Mouse (Mus musculus) midbrain, embryonic 15.5 days (tissue): ENCODE data around the gene Il2rg. TPM values are rescaled to one million over a fixed set of nuclear protein-coding genes. Genes with fewer than 3 reads are reported as not detected.

Experiments
- ATAC-seq: fragments of 200-750 bp; cut with Nextera tagmentation; replicated peaks from 2 replicates; pipeline ENCODE4 v1.8.0; 2017; ENCODE audit warnings: moderate TSS enrichment
- H3K27ac ChIP-seq: fragments of 300-500 bp; sonication (generic); 2 replicates; pipeline ENCODE4 v1.5.1; 2015; ENCODE audit warnings: mild to moderate bottlenecking, inconsistent platforms
- H3K27me3 ChIP-seq: fragments of 300-500 bp; sonication (generic); replicated peaks from 2 replicates; pipeline ENCODE4 v1.6.1; 2015; ENCODE audit warnings: inconsistent platforms
- H3K36me3 ChIP-seq: fragments of 300-500 bp; sonication (generic); replicated peaks from 2 replicates; pipeline ENCODE4 v1.6.1; 2015; ENCODE audit warnings: inconsistent platforms
- H3K4me1 ChIP-seq: fragments of 300-500 bp; sonication (generic); 2 replicates; pipeline ENCODE4 v1.6.1; 2015; ENCODE audit warnings: inconsistent platforms
- H3K4me2 ChIP-seq: fragments of 300-500 bp; sonication (generic); 2 replicates; pipeline ENCODE4 v1.6.1; 2015; ENCODE audit warnings: inconsistent platforms, mild to moderate bottlenecking, moderate library complexity
- H3K4me3 ChIP-seq: fragments of 300-500 bp; sonication (generic); 2 replicates; pipeline ENCODE4 v1.5.1; 2015; ENCODE audit warnings: mild to moderate bottlenecking, inconsistent platforms
- H3K9ac ChIP-seq: fragments of 300-500 bp; sonication (generic); 2 replicates; pipeline ENCODE4 v1.6.1; 2015; ENCODE audit warnings: mild to moderate bottlenecking, inconsistent platforms
- H3K9me3 ChIP-seq: fragments of 300-500 bp; sonication (generic); 2 replicates; pipeline ENCODE4 v1.6.1; 2016; ENCODE audit warnings: inconsistent platforms
- WGBS: fragments of 180-500 bp; shearing (Covaris S2); methylation state at CpG from one replicate; pipeline ENCODE4 v1.1.7; 2015; ENCODE audit warnings: mixed read lengths; 5-methylcytosine and 5-hydroxymethylcytosine counted together
- polyA plus RNA-seq: library from polyadenylated mRNA; unstranded; fragments of >200 nt; fragmentation: Nextera tagmentation; extraction: Ambion mirVana; gene quantifications from 2 replicates; pipeline ENCODE4 v1.2.1, GENCODE M21; 2015

Il2rg gene
- 6.7 and 7.2 TPM in 2 replicates for polyA plus RNA-seq

DNA sequence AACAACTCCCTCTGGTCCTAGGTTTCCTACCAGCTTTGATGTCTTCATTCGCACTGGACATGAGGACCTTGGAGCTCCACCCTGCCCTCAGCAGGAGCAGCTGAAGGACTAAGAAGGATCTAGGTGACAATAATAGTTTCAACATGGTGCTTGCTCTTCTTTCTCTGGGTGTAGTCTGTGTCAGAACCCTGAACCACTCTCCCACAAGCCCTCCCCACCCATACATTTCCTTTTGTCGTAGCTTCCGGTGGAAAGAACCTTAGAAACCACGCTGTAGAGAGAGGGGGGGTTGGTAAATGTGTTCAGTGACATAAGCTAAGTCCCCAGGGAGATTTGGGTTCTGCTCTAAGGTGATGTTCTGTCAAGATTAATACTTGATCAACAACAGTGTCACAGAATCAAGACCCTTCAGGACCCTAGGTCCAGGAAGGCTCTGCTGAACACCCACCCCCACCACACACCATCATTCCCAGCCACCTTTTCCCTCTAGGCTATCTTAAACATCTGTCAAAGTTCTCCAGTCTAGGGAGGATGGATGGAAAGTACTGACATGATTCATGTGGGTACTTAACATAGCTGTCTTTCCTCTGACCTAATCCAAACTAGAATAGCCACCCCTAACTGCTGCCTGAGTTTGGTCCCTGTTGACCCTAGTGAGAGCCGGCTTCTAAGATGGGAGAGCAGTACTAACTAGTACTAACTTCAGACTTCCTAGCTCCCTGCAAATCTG lies at the start of gene Il2rg:
Il2rg (minus strand) TSS at position 231 of the 730 bp plus-strand sequence.
- H3K9ac ChIP-seq: no peak within 1 kb of the TSS
- no peaks in the 10 kb centered on the region; the same call in 1 of the 2 replicates for H3K27me3 ChIP-seq
- ATAC-seq: no peak
- H3K4me2 ChIP-seq: no peak within 1 kb of the TSS
- 79% methylated on average over 4 of the region's 5 CpGs for WGBS
- no peaks in the 10 kb centered on the region for H3K36me3 ChIP-seq
- H3K27ac ChIP-seq: no peak within 1 kb of the TSS
- H3K4me3 ChIP-seq: no peak within 1 kb of the TSS
- H3K9me3 ChIP-seq: no peaks in the 10 kb centered on the region
- H3K4me1 ChIP-seq: no peaks in the 10 kb centered on the region

DNA sequence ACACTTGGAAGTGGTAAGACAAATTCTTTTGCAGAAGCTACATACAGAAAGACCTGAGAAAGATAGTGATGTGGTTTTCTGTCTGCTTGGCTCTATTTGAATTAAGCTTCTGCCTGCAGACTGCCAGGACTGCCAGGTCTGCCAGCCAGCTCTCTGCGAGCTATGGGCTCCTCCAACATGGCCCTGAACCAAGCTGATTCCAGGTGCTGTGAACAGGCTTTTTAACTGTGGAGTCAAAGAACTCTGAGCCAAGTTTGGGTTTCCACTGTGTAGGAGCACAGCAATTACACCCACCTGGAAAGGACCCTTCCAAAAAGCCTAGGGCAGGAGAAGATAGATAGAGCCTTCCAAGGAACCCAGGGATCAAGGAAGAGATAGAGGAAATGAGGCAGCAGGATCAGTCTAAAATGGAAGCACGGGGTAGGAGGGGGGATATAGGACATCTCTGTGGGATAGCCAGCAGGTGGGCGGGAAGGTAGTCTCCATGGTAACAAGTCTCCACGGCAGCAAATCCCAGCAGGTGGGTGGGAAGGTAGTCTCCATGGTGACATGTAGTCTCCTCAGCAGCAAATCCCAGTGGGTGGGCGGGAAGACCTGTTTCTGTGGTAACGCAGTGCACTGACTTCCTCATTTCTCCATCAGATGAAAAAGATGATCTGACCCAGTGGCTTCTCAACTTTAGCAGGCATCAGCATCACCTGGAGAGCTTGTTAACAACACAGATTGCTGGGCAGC lies 45.7 kb upstream of the Il2rg start:
- 0 out of 2 replicates have a peak, but pooled peaks cover 5% of the 10 kb centered on the region for H3K36me3 ChIP-seq

DNA sequence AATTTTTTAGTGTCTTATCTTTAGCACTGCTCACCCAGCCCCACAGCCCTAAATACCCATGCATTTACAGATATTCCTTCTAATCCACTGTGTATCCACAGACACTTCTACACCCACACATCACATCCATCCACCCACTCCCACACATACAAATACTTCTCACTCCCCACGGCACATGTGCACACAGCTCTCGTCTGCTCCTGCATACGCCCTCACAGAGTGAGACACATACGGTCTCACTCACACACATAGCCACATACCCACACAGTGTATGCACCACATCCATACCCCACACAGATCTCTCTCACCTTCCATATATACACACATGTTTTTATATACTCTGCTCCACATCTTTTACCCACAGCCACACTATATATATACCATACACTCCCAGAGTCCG lies 41.2 kb upstream of the Il2rg start:
- ATAC-seq: no peak
- H3K27ac ChIP-seq: no peak overlapping the region
- WGBS: 92% methylated on average over 5 of the region's 5 CpGs
- H3K27me3 ChIP-seq: no peaks in the 10 kb centered on the region
- H3K4me2 ChIP-seq: no peak overlapping the region
- H3K9me3 ChIP-seq: no peaks in the 10 kb centered on the region
- no peak overlapping the region for H3K4me3 ChIP-seq
- peaks cover 15% of the 10 kb centered on the region for H3K4me1 ChIP-seq
- no peaks in the 10 kb centered on the region; the same call in 1 of the 2 replicates for H3K36me3 ChIP-seq
- H3K9ac ChIP-seq: no peak overlapping the region

More for the DNA sequence above, 45.7 kb upstream of the Il2rg start:
- H3K27ac ChIP-seq: peak overlapping the region; percentile 60
- H3K4me1 ChIP-seq: 0 out of 2 replicates have a peak, but pooled peaks cover 11% of the 10 kb centered on the region
- H3K4me2 ChIP-seq: no peak overlapping the region
- no peaks in the 10 kb centered on the region for H3K27me3 ChIP-seq
- peak; percentile 92 for ATAC-seq
- 22% methylated on average over 6 of the region's 6 CpGs for WGBS
- no peaks in the 10 kb centered on the region for H3K9me3 ChIP-seq
- H3K9ac ChIP-seq: no peak overlapping the region
- H3K4me3 ChIP-seq: no peak overlapping the region

DNA sequence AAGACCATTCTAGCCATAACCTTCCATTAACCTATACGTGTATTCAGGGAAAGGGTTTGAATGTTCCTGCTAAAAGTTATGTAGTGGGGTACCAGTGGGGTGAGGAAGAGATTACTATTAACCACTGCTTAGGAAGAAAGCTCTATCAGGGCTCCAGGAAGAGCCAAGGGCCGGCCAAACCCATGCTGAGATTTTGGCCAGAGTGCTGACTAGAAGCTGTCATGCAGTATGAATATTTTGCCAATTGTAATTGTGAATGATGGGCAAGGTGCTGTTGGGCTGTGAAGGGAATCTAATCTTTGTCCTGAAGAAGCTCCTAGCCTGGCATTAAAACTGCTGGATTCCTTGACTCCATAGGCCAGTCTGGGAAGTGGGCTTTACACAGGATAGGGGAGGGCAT lies 36.6 kb upstream of the Il2rg start:
- Histone ChIP-seq H3K4me2 (no peak overlapping the region), H3K9ac (no peak overlapping the region), H3K27ac (no peak overlapping the region), H3K27me3 (no peaks in the 10 kb centered on the region), H3K9me3 (no peaks in the 10 kb centered on the region), H3K4me1 (peaks cover 38% of the 10 kb centered on the region), H3K4me3 (no peak overlapping the region), H3K36me3 (no peaks in the 10 kb centered on the region; the same call in 1 of the 2 replicates)
- WGBS: 28% methylated on average over 2 of the region's 2 CpGs
- no peak for ATAC-seq

DNA sequence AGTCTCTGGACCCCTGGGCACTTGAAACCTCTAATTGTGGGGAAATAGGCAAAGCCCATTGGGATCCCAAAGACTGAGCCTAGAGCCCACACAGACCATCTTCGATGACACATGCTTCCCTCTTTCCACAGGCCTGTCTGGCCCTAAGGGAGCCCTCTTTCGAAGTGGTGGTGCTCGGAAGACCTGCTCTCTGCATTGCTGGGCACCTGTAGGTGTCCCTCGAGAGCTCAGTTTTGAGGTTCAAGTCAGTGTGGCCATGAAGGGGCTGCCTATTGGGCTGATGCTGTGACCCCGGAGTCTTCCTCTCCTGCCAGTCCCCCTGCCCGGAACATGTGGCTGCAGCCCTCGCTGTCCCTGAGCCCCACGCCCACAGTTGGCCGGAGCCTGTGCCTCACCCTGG lies 33.6 kb upstream of the Il2rg start:
- Histone ChIP-seq H3K9me3 (no peaks in the 10 kb centered on the region), H3K4me2 (peak overlapping the region; percentile 57), H3K4me3 (peak overlapping the region; percentile 55), H3K27ac (0 out of 2 replicates have a peak overlapping the region, but pooled peaks have one; percentile 89), H3K9ac (peak overlapping the region; percentile 35), H3K4me1 (peaks cover 38% of the 10 kb centered on the region), H3K27me3 (no peaks in the 10 kb centered on the region), H3K36me3 (no peaks in the 10 kb centered on the region)
- 49% methylated on average over 9 of the region's 9 CpGs for WGBS
- no peak for ATAC-seq

DNA sequence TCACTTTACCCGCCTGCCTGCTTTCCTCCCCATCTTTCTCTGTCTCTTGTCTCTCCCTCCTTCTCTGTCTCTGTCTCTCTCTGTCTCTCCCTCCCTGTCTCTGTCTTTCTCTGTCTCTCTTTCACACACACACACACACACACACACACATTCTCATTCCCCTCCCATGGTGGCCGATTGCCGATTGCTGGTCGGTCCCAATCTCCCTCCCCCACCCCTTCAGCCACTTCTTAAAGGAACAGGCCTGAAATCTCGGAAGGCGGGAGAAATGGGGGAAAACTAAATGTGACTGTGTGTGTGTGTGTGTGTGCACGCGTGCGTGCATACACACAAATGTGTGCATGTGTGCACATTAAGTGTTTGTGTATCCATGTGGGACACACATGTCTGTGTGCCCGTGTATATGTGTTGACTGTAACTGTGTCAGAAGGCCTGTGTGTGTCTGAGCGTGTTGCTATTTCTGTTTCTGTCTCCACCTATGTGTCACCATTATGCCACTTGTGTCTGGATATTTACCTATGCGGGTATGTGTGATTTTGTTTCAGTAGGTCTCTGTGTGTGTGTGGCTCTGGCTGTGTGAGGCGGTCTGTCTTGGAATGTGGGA lies 32.5 kb upstream of the Il2rg start:
- H3K4me1 ChIP-seq: peaks cover 38% of the 10 kb centered on the region
- H3K4me3 ChIP-seq: peak overlapping the region; percentile 55
- H3K4me2 ChIP-seq: peak overlapping the region; percentile 57
- 19% methylated on average over 13 of the region's 13 CpGs for WGBS
- no peaks in the 10 kb centered on the region for H3K27me3 ChIP-seq
- H3K27ac ChIP-seq: peak overlapping the region; percentile 89
- no peaks in the 10 kb centered on the region for H3K9me3 ChIP-seq
- peak; percentile 50 for ATAC-seq
- peak overlapping the region; percentile 64 for H3K9ac ChIP-seq
- no peaks in the 10 kb centered on the region for H3K36me3 ChIP-seq

DNA sequence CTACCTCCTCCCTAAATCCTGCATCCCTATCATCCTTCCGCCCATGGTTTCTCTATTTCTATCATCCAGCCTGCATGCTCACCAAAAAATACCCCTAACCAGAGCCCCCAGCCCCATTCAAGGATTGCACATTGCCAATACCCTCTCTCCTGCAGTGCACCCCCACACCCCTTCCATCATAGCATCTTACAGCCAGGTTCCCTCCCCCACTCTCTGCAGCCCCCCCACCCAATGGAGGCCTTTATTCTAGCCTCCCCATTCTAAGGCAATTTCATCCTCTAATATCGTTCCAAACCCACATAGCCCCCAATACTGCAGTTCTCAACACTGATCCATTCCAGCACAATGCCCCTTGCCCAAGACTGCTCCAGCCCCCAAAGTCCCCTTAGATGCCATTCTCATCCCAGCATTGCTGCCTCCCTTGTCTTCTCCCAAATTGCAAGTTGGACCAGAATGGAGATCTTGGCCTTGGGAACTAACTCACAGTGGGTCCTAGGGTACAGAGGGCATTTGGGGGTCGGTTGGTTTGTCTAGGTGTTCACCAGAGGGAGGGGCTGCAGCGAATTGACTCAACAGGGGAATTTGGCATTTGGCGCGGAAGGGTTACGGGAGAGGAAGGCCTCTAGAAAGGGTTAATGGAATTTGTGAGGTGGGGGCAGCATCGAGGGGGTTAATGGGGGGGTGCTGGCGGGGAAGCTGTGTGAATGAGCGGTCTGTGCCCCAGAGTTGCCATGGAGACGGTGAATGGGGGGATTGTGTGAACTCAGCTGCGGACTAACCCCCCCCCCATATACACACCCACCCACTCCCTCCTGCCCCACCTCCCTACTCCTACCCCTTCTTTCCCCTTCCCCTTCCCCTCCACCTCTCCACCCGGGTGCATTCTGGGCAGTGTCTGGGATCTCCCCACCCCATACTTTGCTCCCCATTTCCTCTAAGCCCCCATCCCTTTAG lies 31.7 kb upstream of the Il2rg start:
- Histone ChIP-seq H3K27ac (peak overlapping the region; percentile 89), H3K36me3 (no peaks in the 10 kb centered on the region), H3K27me3 (no peaks in the 10 kb centered on the region), H3K4me2 (peak overlapping the region; percentile 57), H3K4me3 (peak overlapping the region; percentile 55), H3K9ac (peak overlapping the region; percentile 64), H3K9me3 (no peaks in the 10 kb centered on the region), H3K4me1 (peaks cover 37% of the 10 kb centered on the region)
- peak; percentile 72 for ATAC-seq
- 32% methylated on average over 10 of the region's 13 CpGs for WGBS

DNA sequence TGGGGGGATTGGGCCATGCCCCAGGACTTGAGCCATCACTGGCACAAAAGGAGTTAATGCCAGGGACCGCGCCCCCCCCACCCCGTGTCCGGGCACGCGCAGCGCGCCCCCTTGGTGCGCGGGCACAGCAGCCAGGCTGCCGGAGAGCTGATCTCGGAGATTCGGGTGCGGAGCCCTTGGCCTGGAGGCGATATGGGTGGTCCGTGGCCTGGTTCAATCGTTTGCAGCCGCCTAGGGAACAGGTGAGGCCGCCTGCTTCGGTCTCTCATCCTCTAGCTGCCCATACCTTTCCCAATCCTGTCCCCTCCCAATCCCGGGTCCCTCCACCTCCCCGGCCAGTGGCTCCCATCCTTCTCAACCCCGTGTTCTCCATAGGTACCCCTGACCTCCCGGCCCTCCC lies 31.0 kb upstream of the Il2rg start, which contains the start of gene Nlgn3:
Nlgn3 (plus strand) TSS at position 114 of the 400 bp plus-strand sequence.
- H3K9ac ChIP-seq: peak within 1 kb of the TSS; percentile 64
- peaks cover 30% of the 10 kb centered on the region for H3K4me1 ChIP-seq
- H3K36me3 ChIP-seq: no peaks in the 10 kb centered on the region
- ATAC-seq: peak; percentile 45
- peak within 1 kb of the TSS; percentile 57 for H3K4me2 ChIP-seq
- WGBS: 8% methylated on average over 23 of the region's 24 CpGs
- no peaks in the 10 kb centered on the region for H3K9me3 ChIP-seq
- H3K4me3 ChIP-seq: peak within 1 kb of the TSS; percentile 55
- no peaks in the 10 kb centered on the region for H3K27me3 ChIP-seq
- H3K27ac ChIP-seq: peak within 1 kb of the TSS; percentile 89

DNA sequence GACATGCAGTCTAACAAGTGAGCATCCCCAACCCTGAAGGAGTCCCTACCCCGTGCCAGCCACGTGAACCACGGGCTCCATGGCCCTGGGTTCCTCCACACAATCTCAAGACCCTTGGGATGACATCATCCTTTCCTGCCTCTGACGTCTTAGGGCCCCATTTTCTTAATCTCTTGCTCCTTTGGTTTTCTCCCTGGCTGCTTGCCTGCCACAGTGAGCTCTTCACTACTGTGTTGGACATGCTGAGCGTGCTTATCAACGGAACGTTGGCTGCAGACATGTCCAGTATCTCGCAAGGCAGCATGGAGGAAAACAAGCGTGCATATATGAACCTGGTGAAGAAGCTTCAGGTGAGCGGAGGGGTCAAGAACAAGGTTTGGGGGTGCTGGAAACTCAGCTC lies 22.1 kb upstream of the Il2rg start:
- Histone ChIP-seq H3K27ac (no peak overlapping the region), H3K36me3 (peaks cover 5% of the 10 kb centered on the region; the same call in 1 of the 2 replicates), H3K4me2 (no peak overlapping the region), H3K27me3 (no peaks in the 10 kb centered on the region), H3K9me3 (no peaks in the 10 kb centered on the region), H3K4me1 (no peaks in the 10 kb centered on the region), H3K4me3 (no peak overlapping the region), H3K9ac (no peak overlapping the region)
- 90% methylated on average over 10 of the region's 10 CpGs for WGBS
- no peak for ATAC-seq

DNA sequence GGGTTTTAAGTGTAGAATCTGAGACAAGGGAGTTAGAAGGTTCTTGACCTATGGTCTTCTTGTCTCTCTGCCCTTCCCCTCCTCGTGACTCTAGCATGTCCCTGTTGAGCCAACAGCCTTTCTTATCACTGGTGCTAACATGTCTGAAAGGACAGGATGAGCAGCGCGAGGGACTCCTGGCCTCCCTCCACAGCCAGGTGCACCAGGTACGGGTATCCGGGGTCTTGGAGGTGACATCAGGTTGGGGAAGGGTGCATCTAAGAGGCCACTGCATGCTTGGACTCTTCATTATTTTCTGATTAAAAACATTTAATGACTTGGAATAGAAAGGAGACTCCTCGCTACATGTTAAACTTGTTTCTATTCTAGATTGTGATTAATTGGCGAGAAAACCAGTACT lies 21.0 kb upstream of the Il2rg start:
- Histone ChIP-seq H3K27me3 (no peaks in the 10 kb centered on the region), H3K27ac (no peak overlapping the region), H3K9me3 (no peaks in the 10 kb centered on the region), H3K9ac (no peak overlapping the region), H3K36me3 (peaks cover 5% of the 10 kb centered on the region; the same call in 1 of the 2 replicates), H3K4me3 (no peak overlapping the region), H3K4me1 (no peaks in the 10 kb centered on the region), H3K4me2 (no peak overlapping the region)
- no peak for ATAC-seq
- 93% methylated on average over 7 of the region's 7 CpGs for WGBS

DNA sequence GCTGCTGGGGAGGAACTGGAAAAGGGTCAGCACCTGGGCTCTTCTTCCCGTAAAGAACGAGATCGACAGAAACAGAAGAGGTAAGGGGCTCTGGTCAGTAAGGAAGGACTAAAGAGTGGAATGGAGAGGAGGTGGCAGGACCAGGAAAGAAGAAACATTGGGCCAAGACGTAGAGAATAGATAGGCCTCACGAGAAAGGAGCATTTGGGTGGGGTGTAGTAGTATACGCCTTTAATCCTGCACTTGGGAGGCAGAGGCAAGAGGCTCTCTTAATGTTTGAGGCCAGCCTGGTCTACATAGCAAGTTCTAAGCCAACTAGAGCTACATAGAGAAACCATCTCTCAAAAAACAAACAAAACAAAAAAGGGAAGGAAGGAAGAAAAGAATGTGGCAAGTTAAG lies 20.4 kb upstream of the Il2rg start:
- H3K9ac ChIP-seq: no peak overlapping the region
- H3K27me3 ChIP-seq: no peaks in the 10 kb centered on the region
- H3K36me3 ChIP-seq: peaks cover 7% of the 10 kb centered on the region; the same call in 1 of the 2 replicates
- no peak for ATAC-seq
- H3K4me3 ChIP-seq: no peak overlapping the region
- H3K4me2 ChIP-seq: no peak overlapping the region
- H3K4me1 ChIP-seq: no peaks in the 10 kb centered on the region
- no peak overlapping the region for H3K27ac ChIP-seq
- 90% methylated on average over 6 of the region's 6 CpGs for WGBS
- H3K9me3 ChIP-seq: no peaks in the 10 kb centered on the region
